Comparison of ENCODE assay signal across 14 mouse cellular contexts in the genomic region with DNA sequence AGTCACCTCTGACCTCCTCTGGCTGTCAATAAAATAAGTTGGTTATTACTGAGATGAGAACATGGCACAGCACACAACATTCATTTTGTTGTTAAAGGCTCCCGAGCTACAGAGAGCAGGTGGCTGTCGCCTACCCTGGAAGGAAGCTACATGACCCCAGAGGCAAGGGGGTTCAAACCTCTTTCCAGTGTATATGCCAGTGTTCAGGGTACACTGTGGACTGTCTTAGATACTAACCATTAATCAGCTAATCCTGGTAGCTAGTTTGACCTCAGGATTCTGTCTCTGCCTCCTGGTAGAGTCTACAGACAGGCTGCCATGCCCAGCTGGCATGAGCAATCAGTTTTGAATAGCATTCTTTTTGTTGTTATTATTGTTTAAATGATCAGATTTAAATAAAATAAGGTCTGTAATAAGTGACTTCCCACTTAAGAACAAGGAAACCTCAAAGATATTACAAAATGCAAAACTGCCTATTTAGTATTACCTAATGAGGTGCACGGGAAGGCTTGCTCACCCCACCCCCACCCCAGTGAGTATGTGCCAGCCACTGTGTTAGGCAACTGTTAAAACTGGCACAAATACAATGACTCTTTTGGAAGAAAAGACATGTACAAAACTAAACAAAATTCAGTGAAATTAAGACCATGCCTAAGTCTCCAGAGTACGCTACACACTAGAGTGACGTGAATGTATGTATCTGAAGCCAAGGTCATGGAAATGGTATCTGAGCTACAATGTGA.
DNase-seq lines count a peak whose midpoint lies in the region; ATAC-seq and TF ChIP-seq lines count a peak whose summit lies in the region.
"Had no signal": no experiment of that assay in that cellular context is flagged by ENCODE, and none has a peak within 500 bp of the region (broad histone marks: within the 10 kb centered on the region; RNA-seq: fewer than 3 reads in every experiment).

No protein-coding gene starts in this region.

- peaks cover 2% of the 10 kb centered on the region; the same call in 1 of the 2 replicates for H3K9me3 ChIP-seq in forebrain, embryonic 12.5 days
- H3K9me3 ChIP-seq in forebrain, embryonic 10.5 days, result peaks cover 12% of the 10 kb centered on the region; the same call in 1 of the 2 replicates
- H3K9me3 ChIP-seq in liver, postnatal 0 days (ENCODE audit: low read length), result peaks cover 3% of the 10 kb centered on the region; the same call in 1 of the 2 replicates
- H3K9me3 ChIP-seq in liver, embryonic 11.5 days (ENCODE audit: control insufficient read depth, low read length), result no peaks in the 10 kb centered on the region
- H3K9me3 ChIP-seq: limb, embryonic 15.5 days had no signal

- H3K4me2 ChIP-seq in forebrain, embryonic 12.5 days, result no peak overlapping the region
- no peak overlapping the region for H3K4me2 ChIP-seq in liver, postnatal 0 days (ENCODE audit: low read depth, low read length)
- no peak overlapping the region for H3K4me2 ChIP-seq in liver, embryonic 11.5 days
- H3K4me2 ChIP-seq: limb, embryonic 15.5 days had no signal

- DNase-seq in forebrain, embryonic 10.5 days (ENCODE audit: extremely low spot score, low spot score), result no peak
- DNase-seq in liver, postnatal 0 days, result no peak
- DNase-seq in liver, embryonic 11.5 days (ENCODE audit: low spot score), result no peak
- DNase-seq in urinary bladder, adult 2 months (ENCODE audit: low spot score), result no peak
- no peak for DNase-seq in left cerebral cortex, postnatal 14 days (ENCODE audit: low spot score in 2 of 2)
- DNase-seq: adrenal gland, adult 8-10 months; heart, adult 2 months had no signal

- no peak overlapping the region for H3K27ac ChIP-seq in forebrain, embryonic 12.5 days
- H3K27ac ChIP-seq in forebrain, embryonic 10.5 days, result no peak overlapping the region
- no peak overlapping the region for H3K27ac ChIP-seq in liver, postnatal 0 days (ENCODE audit: low read depth)
- no peak overlapping the region for H3K27ac ChIP-seq in liver, embryonic 11.5 days (ENCODE audit: low read depth, low read length)
- H3K27ac ChIP-seq in cortical plate, adult 2 months (ENCODE audit: insufficient read depth, low read length), result peak overlapping the region; percentile 55
- H3K27ac ChIP-seq: heart, adult 2 months; limb, embryonic 15.5 days; midbrain, embryonic 10.5 days had no signal

- H3K9ac ChIP-seq in forebrain, embryonic 12.5 days, result no peak overlapping the region
- H3K9ac ChIP-seq in liver, postnatal 0 days (replicated peaks), result no peak overlapping the region
- no peak overlapping the region for H3K9ac ChIP-seq in liver, embryonic 11.5 days (ENCODE audit: low read depth, low read length)
- H3K9ac ChIP-seq: limb, embryonic 15.5 days had no signal

- H3K4me3 ChIP-seq in forebrain, embryonic 12.5 days (replicated peaks), result no peak overlapping the region
- no peak overlapping the region for H3K4me3 ChIP-seq in forebrain, embryonic 10.5 days
- H3K4me3 ChIP-seq in liver, postnatal 0 days (ENCODE audit: low read depth, low read length), result no peak overlapping the region
- H3K4me3 ChIP-seq in liver, embryonic 11.5 days (ENCODE audit: low read depth, low read length), result no peak overlapping the region
- H3K4me3 ChIP-seq in cortical plate, adult 2 months (ENCODE audit: insufficient read depth, low read length), result no peak overlapping the region
- H3K4me3 ChIP-seq: heart, adult 2 months; limb, embryonic 15.5 days; midbrain, embryonic 10.5 days; myocyte had no signal

- 0 out of 2 replicates have a peak, but pooled peaks have one; percentile 58 for ATAC-seq in forebrain, embryonic 12.5 days (ENCODE audit: low FRiP score)
- 0 out of 2 replicates have a peak, but pooled peaks have one; percentile 35 for ATAC-seq in liver, postnatal 0 days
- ATAC-seq in liver, embryonic 11.5 days (replicated peaks; ENCODE audit: low FRiP score), result no peak
- peak; percentile 87 for ATAC-seq in megakaryocyte progenitor cell, adult 5-6 weeks (replicated peaks; ENCODE audit: poor library complexity)
- ATAC-seq: intestine, postnatal 0 days had no signal

- H3K4me1 ChIP-seq in forebrain, embryonic 12.5 days, result peaks cover 28% of the 10 kb centered on the region
- peaks cover 32% of the 10 kb centered on the region for H3K4me1 ChIP-seq in forebrain, embryonic 10.5 days
- no peaks in the 10 kb centered on the region for H3K4me1 ChIP-seq in liver, postnatal 0 days (ENCODE audit: insufficient read depth)
- no peaks in the 10 kb centered on the region for H3K4me1 ChIP-seq in liver, embryonic 11.5 days (replicated peaks; ENCODE audit: control insufficient read depth, insufficient read depth, low read length)
- peaks cover 2% of the 10 kb centered on the region; the same call in 1 of the 2 replicates for H3K4me1 ChIP-seq in cortical plate, adult 2 months (ENCODE audit: control insufficient read depth, insufficient read depth, low read length)

- intact Hi-C loops in left cerebral cortex, postnatal 14 days (cut with DNase I), result no loop called here

- TF ChIP-seq EP300 in liver, postnatal 0 days (IDR thresholded peaks at IDR 0.05; ENCODE audit: low read depth), result no peak

- no peak for TF ChIP-seq CTCF in liver, postnatal 0 days (IDR thresholded peaks at IDR 0.05; ENCODE audit: low read depth)
- TF ChIP-seq CTCF in cortical plate, adult 2 months (IDR thresholded peaks at IDR 0.05; ENCODE audit: extremely low read depth, insufficient read depth, low read length), result no peak

- TF ChIP-seq POLR2A in cortical plate, adult 2 months (IDR thresholded peaks at IDR 0.05; ENCODE audit: extremely low read depth, insufficient read depth, low read length), result no peak

- 67% methylated on average over 5 of the region's 5 CpGs for WGBS in forebrain, embryonic 12.5 days
- 79% methylated on average over 5 of the region's 5 CpGs for WGBS in forebrain, embryonic 10.5 days
- 78% methylated on average over 5 of the region's 5 CpGs for WGBS in liver, postnatal 0 days (ENCODE audit: insufficient replicate concordance)
- WGBS in liver, embryonic 11.5 days, result 93% methylated on average over 5 of the region's 5 CpGs

- no peaks in the 10 kb centered on the region for H3K27me3 ChIP-seq in forebrain, embryonic 12.5 days
- H3K27me3 ChIP-seq in forebrain, embryonic 10.5 days (ENCODE audit: poor library complexity, severe bottlenecking), result 0 out of 2 replicates have a peak, but pooled peaks cover 6% of the 10 kb centered on the region
- no peaks in the 10 kb centered on the region for H3K27me3 ChIP-seq in liver, postnatal 0 days (ENCODE audit: insufficient read depth, low read length)
- no peaks in the 10 kb centered on the region for H3K27me3 ChIP-seq in liver, embryonic 11.5 days (replicated peaks; ENCODE audit: control insufficient read depth, insufficient read depth, low read length)
- H3K27me3 ChIP-seq: limb, embryonic 15.5 days had no signal

- H3K36me3 ChIP-seq in forebrain, embryonic 12.5 days (replicated peaks), result peaks cover 23% of the 10 kb centered on the region
- peaks cover 36% of the 10 kb centered on the region for H3K36me3 ChIP-seq in forebrain, embryonic 10.5 days (replicated peaks)
- H3K36me3 ChIP-seq in liver, postnatal 0 days (replicated peaks; ENCODE audit: insufficient read depth, low read length), result no peaks in the 10 kb centered on the region
- H3K36me3 ChIP-seq in liver, embryonic 11.5 days (ENCODE audit: control insufficient read depth, insufficient read depth, low read length), result no peaks in the 10 kb centered on the region
- H3K36me3 ChIP-seq: limb, embryonic 15.5 days had no signal
